Comparison of ENCODE assay signal across 16 mouse cellular contexts in the genomic region with DNA sequence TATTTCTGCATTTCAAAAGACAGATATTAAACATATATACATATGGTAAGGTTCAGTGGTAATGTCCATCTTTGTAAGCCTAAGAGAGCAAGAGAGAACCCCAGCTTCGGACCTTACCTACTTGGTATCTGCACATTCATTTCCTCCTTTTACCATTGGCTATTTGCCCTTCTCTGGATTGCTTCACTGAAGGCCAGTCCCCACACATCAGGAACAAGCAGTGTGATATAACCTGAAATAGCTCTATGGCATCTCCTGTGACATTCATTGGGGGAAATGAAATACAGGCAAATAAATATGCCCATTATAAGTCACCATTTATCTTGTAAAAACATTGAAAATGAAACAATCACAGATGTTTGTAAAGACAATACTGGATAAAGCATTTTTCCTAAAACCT. TPM values are rescaled to one million over a fixed set of nuclear protein-coding genes. Genes with fewer than 3 reads are reported as not detected.
DNase-seq lines count a peak whose midpoint lies in the region; ATAC-seq and TF ChIP-seq lines count a peak whose summit lies in the region.
"Had no signal": no experiment of that assay in that cellular context is flagged by ENCODE, and none has a peak within 500 bp of the region (broad histone marks: within the 10 kb centered on the region; RNA-seq: fewer than 3 reads in every experiment).

No protein-coding gene starts in this region.

- H3K4me1 ChIP-seq in forebrain, embryonic 15.5 days, result peaks cover 34% of the 10 kb centered on the region
- H3K4me1 ChIP-seq in hindbrain, postnatal 0 days (ENCODE audit: insufficient read depth, low read length), result no peaks in the 10 kb centered on the region
- peaks cover 41% of the 10 kb centered on the region for H3K4me1 ChIP-seq in neural tube, embryonic 13.5 days (replicated peaks)
- peaks cover 30% of the 10 kb centered on the region for H3K4me1 ChIP-seq in heart, embryonic 10.5 days

- no peaks in the 10 kb centered on the region for H3K27me3 ChIP-seq in forebrain, embryonic 15.5 days
- H3K27me3 ChIP-seq in hindbrain, postnatal 0 days (ENCODE audit: insufficient read depth, low read length), result no peaks in the 10 kb centered on the region
- H3K27me3 ChIP-seq in neural tube, embryonic 13.5 days, result peaks cover 3% of the 10 kb centered on the region; the same call in 1 of the 2 replicates
- peaks cover 93% of the 10 kb centered on the region for H3K27me3 ChIP-seq in heart, embryonic 10.5 days (ENCODE audit: insufficient read depth, poor library complexity, severe bottlenecking)

- peak overlapping the region; percentile 42 for H3K9ac ChIP-seq in forebrain, embryonic 15.5 days (replicated peaks)
- peak overlapping the region; percentile 45 for H3K9ac ChIP-seq in hindbrain, postnatal 0 days (replicated peaks; ENCODE audit: low read length)
- H3K9ac ChIP-seq in neural tube, embryonic 13.5 days, result peak overlapping the region; percentile 75
- H3K9ac ChIP-seq: liver, embryonic 14.5 days; stomach, embryonic 15.5 days had no signal

- no peak for TF ChIP-seq CTCF in hindbrain, postnatal 0 days (IDR thresholded peaks at IDR 0.05; ENCODE audit: low read depth)

- peak overlapping the region; percentile 63 for H3K4me2 ChIP-seq in forebrain, embryonic 15.5 days (replicated peaks)
- H3K4me2 ChIP-seq in hindbrain, postnatal 0 days (ENCODE audit: low read depth, low read length), result peak overlapping the region; percentile 90
- H3K4me2 ChIP-seq in neural tube, embryonic 13.5 days, result peak overlapping the region; percentile 97
- H3K4me2 ChIP-seq: stomach, embryonic 15.5 days had no signal

- WGBS in forebrain, embryonic 15.5 days, result 14% methylated on average over 1 of the region's 1 CpGs
- 17% methylated on average over 1 of the region's 1 CpGs for WGBS in hindbrain, postnatal 0 days
- WGBS in neural tube, embryonic 13.5 days, result 2% methylated on average over 1 of the region's 1 CpGs
- WGBS in heart, embryonic 10.5 days, result 7% methylated on average over 1 of the region's 1 CpGs

- no peaks in the 10 kb centered on the region for H3K9me3 ChIP-seq in forebrain, embryonic 15.5 days
- no peaks in the 10 kb centered on the region for H3K9me3 ChIP-seq in hindbrain, postnatal 0 days (ENCODE audit: low read length)
- H3K9me3 ChIP-seq in neural tube, embryonic 13.5 days, result no peaks in the 10 kb centered on the region
- H3K9me3 ChIP-seq in heart, embryonic 10.5 days, result no peaks in the 10 kb centered on the region
- H3K9me3 ChIP-seq: stomach, embryonic 15.5 days had no signal

- peak overlapping the region; percentile 97 for H3K4me3 ChIP-seq in forebrain, embryonic 15.5 days
- H3K4me3 ChIP-seq in hindbrain, postnatal 0 days (ENCODE audit: low read length), result peak overlapping the region; percentile 61
- peak overlapping the region; percentile 87 for H3K4me3 ChIP-seq in neural tube, embryonic 13.5 days
- H3K4me3 ChIP-seq in heart, embryonic 10.5 days, result no peak overlapping the region
- H3K4me3 ChIP-seq: stomach, embryonic 15.5 days had no signal

- DNase-seq in embryo, embryonic 10 days (ENCODE audit: low spot score), result peak; percentile 38
- no peak for DNase-seq in embryo, embryonic 9.5 days (ENCODE audit: extremely low spot score)
- peak; percentile 49 for DNase-seq in hindbrain, postnatal 0 days (ENCODE audit: low spot score)
- no peak for DNase-seq in cerebellum, postnatal 36 days
- no peak for DNase-seq in heart, embryonic 10.5 days (ENCODE audit: low spot score)
- DNase-seq: cerebellum, adult 2 months; gastrocnemius, postnatal 10 days; kidney, postnatal 14 days; lung, postnatal 14 days had no signal

- no peak for ATAC-seq in forebrain, embryonic 15.5 days (replicated peaks)
- no peak for ATAC-seq in hindbrain, postnatal 0 days
- no peak for ATAC-seq in neural tube, embryonic 13.5 days (ENCODE audit: low read depth)
- no peak for ATAC-seq in megakaryocyte progenitor cell, adult 5-6 weeks (replicated peaks; ENCODE audit: poor library complexity)
- ATAC-seq: Patski had no signal

- no peak overlapping the region for H3K27ac ChIP-seq in forebrain, embryonic 15.5 days (replicated peaks)
- H3K27ac ChIP-seq in hindbrain, postnatal 0 days, result no peak overlapping the region
- peak overlapping the region; percentile 64; the same call in 1 of the 2 replicates for H3K27ac ChIP-seq in neural tube, embryonic 13.5 days (replicated peaks)
- H3K27ac ChIP-seq in heart, embryonic 10.5 days, result no peak overlapping the region
- H3K27ac ChIP-seq: liver, embryonic 14.5 days; stomach, embryonic 15.5 days had no signal

- no peaks in the 10 kb centered on the region for H3K36me3 ChIP-seq in forebrain, embryonic 15.5 days
- no peaks in the 10 kb centered on the region for H3K36me3 ChIP-seq in hindbrain, postnatal 0 days (ENCODE audit: insufficient read depth, low read length)
- H3K36me3 ChIP-seq in neural tube, embryonic 13.5 days, result no peaks in the 10 kb centered on the region
- H3K36me3 ChIP-seq in heart, embryonic 10.5 days, result no peaks in the 10 kb centered on the region
- H3K36me3 ChIP-seq: stomach, embryonic 15.5 days had no signal

RNA-seq across cellular contexts. Expression of a gene that starts 3.6 kb away (rescaled TPM):
- 45.6 and 52.8 TPM in 2 replicates for polyA plus RNA-seq in forebrain, embryonic 15.5 days (2015; fragmentation: Nextera tagmentation; extraction: Ambion mirVana)
- total RNA-seq in hindbrain, postnatal 0 days (2014; rRNA removed), result 17.9 and 19.4 TPM in 2 replicates
- polyA plus RNA-seq in hindbrain, postnatal 0 days (2015; fragmentation: Nextera tagmentation; extraction: Ambion mirVana), result 13.8 and 14.6 TPM in 2 replicates
- 20.8 and 25.0 TPM in 2 replicates for polyA plus RNA-seq in neural tube, embryonic 13.5 days (2015; fragmentation: Nextera tagmentation; extraction: Ambion mirVana)
- total RNA-seq in megakaryocyte progenitor cell, adult 5-6 weeks (2015), result not detected in 2 replicates
- total RNA-seq in megakaryocyte progenitor cell, adult 5-6 weeks (2017), result not detected in 2 replicates
- polyA plus RNA-seq in heart, embryonic 10.5 days (2016; fragmentation: Nextera tagmentation; extraction: Ambion mirVana), result 0.10 TPM in 2 replicates
- polyA plus RNA-seq: intestine, embryonic 14.5 days; liver, embryonic 14.5 days; Patski had no signal

Comparison
In these comparisons a context has a peak if more than half of its experiments do, and no peak if none do; other contexts are left out.
1. DNase-seq: peak in embryo, embryonic 10 days (single experiment) and hindbrain, postnatal 0 days (single experiment); none in embryo, embryonic 9.5 days (single experiment), cerebellum, postnatal 36 days (0 of 2) and heart, embryonic 10.5 days (single experiment).
2. RNA of a gene that starts 3.6 kb away (polyA plus RNA-seq): 45.6 to 52.8 TPM in forebrain, embryonic 15.5 days, 20.8 to 25.0 TPM in neural tube, embryonic 13.5 days and 13.8 to 14.6 TPM in hindbrain, postnatal 0 days; 0.10 TPM in heart, embryonic 10.5 days; every median in the first group is over 10 times any median in the second.
3. Peak in every context shown above with its lines, with median percentiles within 50 percentile points of each other: H3K4me2 ChIP-seq and H3K9ac ChIP-seq.